Mouse (Mus musculus) bone marrow, adult 2 months (tissue): ENCODE data around the gene Trim72.

Source experiments
- CTCF ChIP-seq: fragments of 200-500 bp; IDR thresholded peaks from 2 replicates; pipeline ENCODE4 v1.5.1; 2011; ENCODE audit warnings: low read length, control low read depth; ENCODE audit not compliant: control insufficient read depth, insufficient read depth
- POLR2A ChIP-seq: fragments of 200-500 bp; IDR thresholded peaks from 2 replicates; pipeline ENCODE4 v1.6.1; 2011; ENCODE audit warnings: low read depth, mild to moderate bottlenecking, control low read depth, low read length, borderline replicate concordance; ENCODE audit not compliant: control insufficient read depth

GRCm38 (mm10) chr7:127988904-127989303 lies 14.8 kb upstream of the Trim72 start:
- TF ChIP-seq CTCF = no peak
- no peak for TF ChIP-seq POLR2A
